Mouse (Mus musculus) bone marrow macrophage, adult 2 months (primary cell): ENCODE measurements around the gene Grin2b.

Experiments used
- CTCF ChIP-seq: IDR thresholded peaks from 2 replicates; pipeline ENCODE4 v1.5.1; 2012; ENCODE audit warnings: low read depth, mild to moderate bottlenecking, low read length, moderate library complexity
- POLR2A ChIP-seq: IDR thresholded peaks from 2 replicates; pipeline ENCODE4 v1.6.1; 2012; ENCODE audit warnings: mild to moderate bottlenecking, low read depth, low read length, borderline replicate concordance

GRCm38 (mm10) chr6:136210442-136210841 is 37.1 kb upstream of the Grin2b start:
- TF ChIP-seq POLR2A (no peak), CTCF (no peak)
